Mouse (Mus musculus): Measurements from ENCODE around the gene Zfp949. TPM values are rescaled to one million over a fixed set of nuclear protein-coding genes. Genes with fewer than 3 reads are reported as not detected.
"Not testable (repeated sequence)": the region's sequence is repeated elsewhere in the genome, so short reads cannot be mapped to it uniquely, and the experiment has no call there.

Gene Zfp949
- total RNA-seq, 2 experiments from 2014 or later, result 10.4 to 11.2 TPM

DNA sequence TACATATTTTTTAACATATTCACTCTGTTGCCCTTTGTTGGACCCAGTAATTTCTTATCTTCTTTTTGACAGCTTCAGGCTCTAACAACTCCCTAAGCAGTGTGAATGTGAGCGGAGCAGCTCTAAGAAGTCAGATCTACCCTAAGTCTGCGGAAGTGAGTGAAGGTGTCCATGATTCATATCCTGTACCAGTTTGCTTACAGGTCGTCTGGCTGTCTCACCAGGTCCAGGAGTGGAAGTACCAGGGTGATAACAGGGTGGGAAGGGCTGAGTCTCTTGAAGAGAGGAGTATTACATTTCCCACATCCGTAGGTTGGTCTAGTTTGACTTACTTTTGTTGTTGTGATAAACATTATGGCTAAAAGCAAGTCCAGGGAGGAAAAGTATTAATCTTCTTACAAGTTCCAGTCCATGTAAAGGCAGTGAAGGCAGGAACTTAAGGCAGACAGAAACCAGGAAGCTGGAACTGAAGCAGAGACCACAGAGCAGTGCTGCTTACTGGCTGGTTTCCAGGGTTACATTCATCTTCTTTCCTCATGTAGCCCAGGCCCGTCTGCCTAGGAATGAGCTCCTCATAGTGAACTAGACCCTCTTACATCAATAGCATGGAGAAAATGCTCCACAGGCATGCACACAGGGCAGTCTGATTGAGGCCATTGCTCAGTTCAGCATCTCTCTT lies 8.1 kb upstream of the Zfp949 start:
- peak; percentile 87 for ATAC-seq (replicated peaks; ENCODE audit: poor library complexity)

DNA sequence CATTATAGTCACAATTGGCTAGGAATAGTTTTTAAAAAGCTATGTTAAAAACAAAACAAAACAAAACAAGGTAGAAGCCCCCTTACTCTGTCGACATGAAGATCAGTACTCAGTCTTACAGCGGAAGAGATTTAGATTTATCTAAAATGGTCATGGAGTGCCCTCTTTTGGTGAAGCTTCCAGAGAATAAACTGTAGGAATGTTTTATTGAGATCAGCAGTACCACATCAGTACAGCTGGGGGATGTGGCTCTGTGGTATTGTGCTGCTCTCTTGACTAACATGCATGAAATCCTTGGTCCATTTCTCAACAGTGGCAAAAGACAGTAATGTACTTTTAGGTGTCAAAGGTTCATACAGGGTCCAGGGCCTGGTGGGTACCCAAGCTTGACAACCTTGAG lies 5.0 kb upstream of the Zfp949 start:
- ATAC-seq (replicated peaks; ENCODE audit: poor library complexity), result peak; percentile 55

DNA sequence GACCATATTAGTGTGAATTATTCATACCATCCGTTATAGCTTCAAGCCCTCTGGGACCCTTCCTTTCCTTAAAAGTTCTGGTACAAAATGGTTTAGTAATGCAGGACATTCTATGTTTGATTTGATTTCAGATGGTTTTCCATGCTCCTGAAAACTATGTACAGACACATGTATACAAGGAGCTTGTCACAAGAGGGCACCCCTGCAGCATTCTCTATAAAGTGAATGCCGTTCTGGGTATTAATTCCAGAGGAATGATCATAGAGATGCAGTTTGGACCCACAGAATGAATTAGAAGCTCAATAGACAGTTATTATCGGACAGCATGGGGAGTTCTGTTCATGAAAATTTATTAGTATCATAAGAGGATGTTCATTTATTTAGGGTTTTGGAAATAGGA lies 2.3 kb upstream of the Zfp949 start:
- no peak for ATAC-seq (replicated peaks; ENCODE audit: poor library complexity)

DNA sequence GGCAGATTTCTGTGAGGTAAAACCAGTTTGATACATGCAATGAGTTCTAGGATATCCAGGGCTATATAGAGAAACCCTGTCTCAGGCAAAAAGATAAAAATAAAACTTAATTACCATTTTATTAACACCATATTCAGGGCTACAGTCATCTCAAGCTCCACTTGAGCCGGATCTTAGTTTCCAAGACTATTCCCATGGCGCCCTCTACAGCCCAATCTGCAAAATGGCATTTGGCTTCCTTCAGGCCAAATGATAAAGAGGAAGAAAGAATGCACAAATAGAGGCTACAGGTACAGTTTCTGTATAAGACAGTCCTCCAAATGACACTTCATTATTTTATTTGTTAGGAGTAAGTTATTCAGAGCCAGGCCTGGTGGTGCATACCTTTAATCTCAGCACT lies 1.7 kb upstream of the Zfp949 start:
- peak; percentile 58 for ATAC-seq (replicated peaks; ENCODE audit: poor library complexity)

DNA sequence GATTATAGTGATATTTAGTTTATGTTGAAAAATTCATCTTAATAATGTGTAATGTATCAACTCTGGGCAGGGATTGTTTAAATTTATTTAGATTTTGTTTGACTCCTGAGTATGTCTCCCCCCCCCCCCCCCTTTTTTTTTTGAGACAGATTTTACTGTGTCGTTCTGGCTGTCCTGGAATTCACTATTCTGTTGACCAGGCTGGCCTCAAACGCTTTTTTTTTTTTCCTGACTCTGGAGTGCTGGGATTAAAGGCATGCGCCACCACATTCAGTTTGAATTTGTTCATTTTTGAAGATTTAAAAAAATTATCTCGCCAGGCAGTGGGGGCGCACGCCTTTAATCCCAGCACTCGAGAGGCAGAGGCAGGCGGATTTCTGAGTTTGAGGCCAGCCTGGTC lies 1.2 kb upstream of the Zfp949 start:
- ATAC-seq (replicated peaks; ENCODE audit: poor library complexity), result no peak

DNA sequence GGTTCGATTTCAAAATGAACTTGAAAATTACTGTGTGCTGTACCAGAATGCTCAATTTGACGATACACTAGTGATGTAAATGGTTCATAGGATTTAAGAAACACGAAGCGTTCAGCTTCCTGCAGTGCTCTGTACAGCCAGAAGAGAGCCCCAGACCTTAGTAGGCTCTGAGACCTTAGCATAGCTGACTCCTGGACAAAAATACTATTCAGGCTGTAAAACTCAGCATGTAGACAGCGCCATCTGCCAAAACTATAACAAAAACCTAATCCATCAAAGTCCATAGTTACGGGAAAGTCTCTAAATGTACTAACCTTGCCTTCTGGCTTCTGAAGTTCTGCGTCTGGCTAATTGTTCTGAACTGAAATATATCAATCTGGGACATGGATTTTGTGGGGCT lies 550 bp upstream of the Zfp949 start:
- ATAC-seq (replicated peaks; ENCODE audit: poor library complexity), result peak; percentile 60

DNA sequence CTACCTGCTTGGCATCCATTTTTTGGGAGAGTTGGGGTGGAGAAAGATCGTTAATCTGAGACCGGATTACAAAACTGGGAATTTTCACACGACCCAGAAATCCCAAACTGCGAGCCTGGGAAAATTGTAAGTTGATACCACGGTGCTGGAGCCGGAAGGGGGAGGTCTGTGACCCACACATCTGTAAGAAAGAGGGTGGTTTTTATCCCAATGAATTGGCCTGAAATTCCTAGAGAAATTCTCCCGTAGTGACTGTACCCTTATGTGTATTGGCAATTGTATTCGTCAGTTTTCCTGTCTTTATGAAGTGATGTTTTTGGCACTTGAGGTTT lies 760 bp downstream of the Zfp949 start:
- no peak for ATAC-seq (replicated peaks; ENCODE audit: poor library complexity)

DNA sequence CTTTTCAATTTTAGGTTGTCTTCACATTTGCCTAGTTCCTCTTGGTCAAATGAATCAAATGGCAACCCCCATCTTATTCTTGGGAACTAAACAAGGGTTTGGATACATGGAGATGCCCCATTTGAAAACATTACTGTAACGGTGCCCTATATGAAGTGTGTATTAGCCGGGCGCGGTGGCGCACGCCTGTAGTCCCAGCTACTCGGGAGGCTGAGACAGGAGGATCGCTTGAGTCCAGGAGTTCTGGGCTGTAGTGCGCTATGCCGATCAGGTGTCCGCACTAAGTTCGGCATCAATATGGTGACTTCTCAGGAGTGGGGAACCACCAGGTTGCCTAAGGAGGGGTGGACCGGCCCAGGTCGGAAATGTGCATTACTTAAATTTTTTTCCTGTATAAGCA lies 5.3 kb downstream of the Zfp949 start:
- ATAC-seq (replicated peaks; ENCODE audit: poor library complexity), result no peak

DNA sequence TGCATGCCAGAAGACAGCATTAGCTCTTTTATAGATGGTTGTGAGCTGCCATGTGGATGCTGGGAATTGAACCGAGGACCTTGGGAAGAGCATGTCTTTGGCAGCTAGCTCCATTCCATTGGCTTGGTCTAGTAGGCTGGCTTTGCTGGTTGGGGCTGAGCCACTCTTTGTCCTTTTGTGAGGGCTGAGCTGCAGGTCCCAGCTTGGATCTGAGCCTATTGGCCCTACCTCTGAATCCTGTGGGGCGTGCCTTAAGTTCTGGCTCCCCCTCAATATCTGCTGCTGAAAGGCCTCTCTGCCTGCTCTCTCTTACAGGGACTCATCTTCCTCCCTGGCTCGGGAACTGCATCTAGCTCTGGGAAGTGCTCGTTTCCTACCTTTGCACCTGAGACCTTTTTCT lies 10.3 kb downstream of the Zfp949 start:
- no peak for ATAC-seq (replicated peaks; ENCODE audit: poor library complexity)

DNA sequence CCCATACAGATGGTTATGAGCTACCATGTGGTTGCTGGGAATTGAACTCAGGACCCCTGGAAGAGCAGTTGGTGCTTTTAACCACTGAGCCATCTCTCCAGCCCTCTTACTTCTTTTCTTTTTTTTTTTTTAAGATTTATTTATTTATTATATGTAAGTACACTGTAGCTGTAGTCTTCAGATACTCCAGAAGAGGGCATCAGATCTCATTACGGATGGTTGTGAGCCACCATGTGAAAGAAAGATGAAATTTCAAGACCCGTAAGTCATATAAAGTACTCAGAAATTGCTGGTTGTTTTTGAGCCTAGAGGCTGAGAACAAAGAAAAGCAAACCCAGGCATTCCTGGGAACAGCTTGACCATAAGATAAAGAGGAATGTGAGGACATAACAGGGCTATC lies 13.7 kb downstream of the Zfp949 start:
- not testable (repeated sequence) for ATAC-seq (replicated peaks; ENCODE audit: poor library complexity)

DNA sequence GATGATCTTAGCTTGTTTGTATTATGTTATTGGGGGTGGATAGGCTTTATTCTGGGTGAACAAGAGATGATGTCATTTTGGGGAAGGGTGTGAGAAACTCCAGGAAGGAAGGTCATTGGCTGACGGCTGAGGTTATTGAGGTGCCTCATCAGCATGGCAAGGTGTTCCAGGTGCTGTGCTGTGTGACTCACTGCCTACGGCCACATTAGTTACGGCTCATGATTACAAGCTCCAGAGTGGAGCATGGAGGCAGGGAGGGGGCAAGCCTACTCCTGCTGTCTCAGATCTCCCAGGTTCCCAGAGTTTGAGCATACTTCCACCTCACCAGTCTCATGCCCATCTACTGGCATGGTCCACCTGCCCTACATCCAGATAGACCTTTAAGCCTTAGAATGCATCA lies 22.7 kb downstream of the Zfp949 start:
- ATAC-seq (replicated peaks; ENCODE audit: poor library complexity), result not testable (repeated sequence)

DNA sequence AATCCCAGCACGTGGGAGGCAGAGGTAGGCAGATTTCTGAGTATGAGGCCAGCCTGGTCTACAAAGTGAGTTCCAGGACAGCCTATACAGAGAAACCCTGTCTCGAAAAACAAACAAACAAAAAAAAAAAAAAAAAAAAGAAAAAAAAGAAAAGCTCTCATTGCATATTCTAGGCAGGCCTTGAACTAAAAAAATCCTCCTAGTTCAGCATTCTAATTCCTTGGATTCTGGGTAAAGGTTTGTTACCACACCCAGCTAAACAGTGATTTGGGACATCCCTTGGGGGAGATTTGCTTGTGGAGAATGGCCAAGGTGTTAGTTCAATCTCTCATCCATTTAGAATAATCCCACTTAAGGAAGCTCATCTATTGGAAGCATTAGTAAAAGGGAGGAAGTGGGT lies 32.8 kb downstream of the Zfp949 start, which contains the start of gene Trim43a:
TSS of gene Trim43a (plus strand) at position 301 of the 400 bp plus-strand sequence.
- ATAC-seq (replicated peaks; ENCODE audit: poor library complexity), result not testable (repeated sequence)

DNA sequence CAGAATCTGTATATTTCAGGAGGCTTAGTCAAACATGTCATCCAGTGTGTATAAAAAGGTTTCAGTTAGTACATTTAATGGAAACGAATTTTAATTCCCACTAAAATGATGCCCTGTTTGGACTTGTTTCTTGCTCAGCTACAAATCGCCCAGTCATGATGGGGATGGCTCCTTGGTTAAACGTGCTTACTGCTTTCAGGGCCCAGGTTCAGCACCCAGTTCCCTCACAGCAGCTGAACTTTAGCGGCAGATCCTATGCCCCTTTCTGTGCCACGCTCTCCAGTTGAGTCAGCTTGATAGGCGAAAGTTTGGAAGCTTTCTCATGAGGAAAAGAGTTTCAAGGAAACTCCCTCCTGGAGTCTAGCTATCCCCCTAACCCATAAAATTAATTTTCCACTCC lies 45.9 kb downstream of the Zfp949 start:
- not testable (repeated sequence) for ATAC-seq (replicated peaks; ENCODE audit: poor library complexity)

DNA sequence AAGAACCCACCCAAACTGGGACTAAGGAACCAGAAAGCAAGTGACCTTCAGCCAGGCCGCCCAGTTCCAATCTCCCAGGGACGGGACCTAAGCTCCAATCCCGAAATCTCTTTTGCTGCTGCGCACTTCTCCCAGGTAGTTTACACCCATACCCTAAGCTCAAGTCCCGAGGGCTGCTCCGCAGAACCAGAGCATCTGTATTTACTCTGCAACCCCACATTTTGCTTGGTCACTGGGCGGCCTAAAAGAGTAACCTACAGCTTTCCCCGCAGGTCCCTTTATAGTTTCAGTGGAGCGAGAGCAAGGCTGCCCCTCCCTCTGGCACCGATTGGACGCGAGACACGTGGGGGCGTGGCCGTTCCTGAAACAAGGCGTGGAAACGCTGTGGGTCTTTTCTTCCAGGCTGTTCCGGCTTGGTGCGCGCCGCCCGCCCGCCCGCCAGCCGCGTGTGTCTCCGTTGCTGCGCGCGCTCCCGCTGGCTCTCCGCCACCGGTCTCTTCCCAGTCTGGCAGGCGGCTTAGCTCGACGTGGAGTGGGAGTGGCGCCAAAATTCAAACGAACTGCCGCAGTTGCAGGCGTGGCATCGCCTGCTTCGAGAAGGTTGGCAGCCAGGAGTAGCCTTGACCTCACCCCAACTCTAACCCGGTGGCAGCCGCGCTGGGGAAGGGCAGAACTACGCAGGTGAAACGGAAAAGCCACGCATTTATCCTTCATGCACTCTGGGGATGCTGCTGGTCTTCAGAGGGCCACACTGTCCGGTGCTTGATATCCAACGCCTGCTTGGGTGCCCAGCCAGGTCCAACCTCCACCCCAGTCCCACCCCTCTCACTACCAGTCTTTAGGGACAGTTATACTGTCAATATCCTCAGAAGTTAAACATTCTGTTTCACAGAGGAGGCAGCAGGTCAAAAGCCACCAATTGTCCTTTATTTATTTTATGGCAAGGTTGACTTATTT lies 51.7 kb downstream of the Zfp949 start:
- ATAC-seq (replicated peaks; ENCODE audit: poor library complexity), result peak; percentile 96

Other genes with a start within 250 kb of the Zfp949 start
- 0.22 and 0.64 TPM in 2 replicates for gene Nt5e, start 220.8 kb upstream of the Zfp949 start, total RNA-seq (2015)
- 0.84 and 1.1 TPM in 2 replicates for gene Nt5e, start 220.8 kb upstream of the Zfp949 start, total RNA-seq (2017)
- gene Snx14, start 109.1 kb upstream of the Zfp949 start, total RNA-seq (2015), result 31.8 and 36.1 TPM in 2 replicates
- gene Snx14, start 109.1 kb upstream of the Zfp949 start, total RNA-seq (2017), result 17.1 and 21.6 TPM in 2 replicates
- gene Gm20537, start 91.4 kb upstream of the Zfp949 start, total RNA-seq (2015), result not detected in 2 replicates
- gene Gm20537, start 91.4 kb upstream of the Zfp949 start, total RNA-seq (2017), result not detected in 2 replicates
- gene Syncrip, start 65.4 kb upstream of the Zfp949 start, total RNA-seq (2015), result 250 and 274 TPM in 2 replicates
- gene Syncrip, start 65.4 kb upstream of the Zfp949 start, total RNA-seq (2017), result 254 and 290 TPM in 2 replicates
- 0.15 TPM in 1 of 2 replicates, not detected in the other for gene Trim43a, start 32.9 kb downstream of the Zfp949 start, total RNA-seq (2015)
- not detected in 2 replicates for gene Trim43a, start 32.9 kb downstream of the Zfp949 start, total RNA-seq (2017)
- 34.1 and 41.1 TPM in 2 replicates for gene Mthfsl, start 172.3 kb downstream of the Zfp949 start, total RNA-seq (2015)
- 18.4 and 19.2 TPM in 2 replicates for gene Mthfsl, start 172.3 kb downstream of the Zfp949 start, total RNA-seq (2017)
- gene Bcl2a1d, start 183.9 kb downstream of the Zfp949 start, total RNA-seq (2015), result 1.1 and 1.6 TPM in 2 replicates
- gene Bcl2a1d, start 183.9 kb downstream of the Zfp949 start, total RNA-seq (2017), result 0.71 and 2.3 TPM in 2 replicates

Measured in megakaryocyte progenitor cell, adult 5-6 weeks (primary cell).